Mouse (Mus musculus) ovary, postnatal 36 days (tissue): ENCODE results near the gene Otx1.

Experiments used
- DNase-seq: peaks from one replicate; pipeline ENCODE4 v3.0.0; 2022; ENCODE audit warnings: low spot score, mixed read lengths

The Otx1 gene

DNA sequence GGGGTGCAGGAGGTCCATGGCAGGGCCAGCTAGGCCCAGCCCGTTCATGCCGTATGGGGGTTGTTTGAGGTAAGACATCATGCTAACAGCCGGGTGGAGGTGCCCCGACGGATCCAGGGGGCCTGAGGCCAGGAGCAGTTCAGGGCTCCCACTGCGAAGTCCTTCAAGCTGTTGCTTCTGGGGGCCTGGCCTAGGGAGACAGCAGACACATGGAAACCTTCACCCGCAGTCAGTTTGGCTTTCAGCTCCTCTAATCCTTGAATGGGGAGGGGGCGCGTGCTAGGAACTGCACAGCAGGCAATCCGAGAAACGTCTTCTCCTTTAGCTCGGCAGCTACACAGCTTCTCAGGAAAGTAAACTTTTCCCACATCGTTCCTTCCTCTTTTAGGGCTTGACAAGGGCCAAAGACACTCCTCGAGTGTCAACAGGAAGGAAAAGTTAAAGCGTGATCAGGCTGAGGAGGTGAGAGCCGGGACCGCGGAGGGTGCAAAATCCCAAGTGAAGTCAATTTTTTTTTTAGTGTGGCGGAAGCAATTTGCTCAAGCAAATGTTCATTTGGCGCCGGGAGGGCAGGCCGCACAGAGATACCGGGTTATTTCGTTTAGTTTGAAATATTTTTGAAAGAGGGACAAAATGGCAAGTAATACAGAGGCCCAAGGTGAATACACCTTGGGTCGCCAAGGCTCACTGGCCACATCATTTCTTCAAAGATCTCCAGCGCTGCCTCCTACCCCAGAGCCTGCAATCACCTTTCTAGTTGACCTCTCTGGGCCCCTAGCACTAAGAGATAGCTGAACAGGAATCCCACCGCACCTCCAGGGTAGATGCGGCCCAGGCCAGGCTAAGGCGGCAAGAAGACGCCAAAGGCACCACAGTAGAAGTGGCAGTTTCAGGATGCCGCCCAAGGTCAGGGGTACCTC, 3.0 kb downstream of the Otx1 start:
- DNase-seq = no peak

DNA sequence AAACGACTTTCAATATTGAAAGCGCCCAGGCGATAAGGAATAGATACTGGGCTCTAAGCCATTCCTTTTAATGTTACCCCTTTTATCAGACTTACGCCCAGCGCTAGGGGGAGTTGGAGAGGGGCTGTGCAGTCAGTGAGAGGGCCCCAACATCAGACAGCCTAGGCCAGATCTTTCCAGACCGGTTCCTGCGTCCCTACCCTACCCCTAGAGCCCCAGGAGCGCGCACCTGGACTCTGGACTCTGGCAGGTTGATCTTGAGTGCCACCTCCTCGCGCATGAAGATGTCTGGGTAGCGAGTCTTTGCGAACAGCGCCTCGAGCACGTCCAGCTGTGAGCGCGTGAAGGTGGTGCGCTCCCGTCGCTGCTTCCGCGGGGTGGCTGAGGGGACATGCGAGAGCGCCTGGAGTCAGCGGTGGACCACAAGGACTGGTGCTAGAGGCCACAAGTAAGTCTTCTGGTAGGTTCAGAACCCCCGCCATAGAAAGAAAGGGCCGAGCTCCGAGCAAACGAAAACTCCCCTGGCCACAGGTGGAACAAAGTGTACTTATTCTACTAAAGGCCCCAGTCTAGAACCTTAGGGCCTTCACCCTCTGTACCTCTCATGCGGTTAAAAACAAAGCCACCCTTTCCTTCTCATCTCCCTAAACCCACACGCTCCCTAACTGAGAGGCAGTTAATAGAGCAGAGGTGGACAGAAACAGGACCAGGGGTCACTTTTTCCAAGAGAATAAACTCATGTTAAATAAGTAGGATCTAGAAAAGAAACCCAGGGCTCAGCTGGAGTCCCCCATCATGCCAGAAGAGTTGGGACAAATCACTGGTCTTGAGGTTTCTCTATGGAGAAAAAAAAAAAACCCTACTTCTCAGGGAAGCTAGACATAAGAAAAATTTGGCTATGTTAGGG, 4.3 kb downstream of the Otx1 start:
- DNase-seq = peak; percentile 13

DNA sequence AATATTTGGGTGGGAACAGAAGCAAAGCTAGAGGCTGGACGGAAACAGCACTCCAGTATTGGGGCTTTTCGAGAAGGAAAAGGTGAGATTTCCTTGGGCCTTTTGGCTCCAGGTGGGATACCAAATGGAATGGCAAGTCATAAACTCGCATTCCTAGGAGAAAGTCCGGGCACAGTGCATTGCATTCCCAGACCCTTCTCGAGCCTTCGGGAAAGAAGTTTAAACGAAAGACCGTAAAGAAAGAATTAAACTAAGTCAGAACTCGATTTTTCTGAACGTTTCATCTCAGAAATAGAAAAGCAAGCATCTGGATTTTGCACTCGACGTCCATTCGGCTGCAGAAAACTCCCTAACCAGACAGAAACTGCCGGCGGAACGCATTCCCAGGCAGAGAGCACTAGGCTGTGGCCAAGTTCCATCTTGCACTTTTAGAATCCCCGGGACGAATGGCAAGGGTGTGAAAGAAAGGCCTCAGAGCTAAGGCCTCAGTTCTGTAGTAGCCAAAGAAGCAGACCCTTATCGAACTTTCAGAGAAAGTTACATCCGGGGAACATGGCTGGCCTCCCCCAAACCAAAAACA, 5.0 kb downstream of the Otx1 start:
- DNase-seq = no peak

DNA sequence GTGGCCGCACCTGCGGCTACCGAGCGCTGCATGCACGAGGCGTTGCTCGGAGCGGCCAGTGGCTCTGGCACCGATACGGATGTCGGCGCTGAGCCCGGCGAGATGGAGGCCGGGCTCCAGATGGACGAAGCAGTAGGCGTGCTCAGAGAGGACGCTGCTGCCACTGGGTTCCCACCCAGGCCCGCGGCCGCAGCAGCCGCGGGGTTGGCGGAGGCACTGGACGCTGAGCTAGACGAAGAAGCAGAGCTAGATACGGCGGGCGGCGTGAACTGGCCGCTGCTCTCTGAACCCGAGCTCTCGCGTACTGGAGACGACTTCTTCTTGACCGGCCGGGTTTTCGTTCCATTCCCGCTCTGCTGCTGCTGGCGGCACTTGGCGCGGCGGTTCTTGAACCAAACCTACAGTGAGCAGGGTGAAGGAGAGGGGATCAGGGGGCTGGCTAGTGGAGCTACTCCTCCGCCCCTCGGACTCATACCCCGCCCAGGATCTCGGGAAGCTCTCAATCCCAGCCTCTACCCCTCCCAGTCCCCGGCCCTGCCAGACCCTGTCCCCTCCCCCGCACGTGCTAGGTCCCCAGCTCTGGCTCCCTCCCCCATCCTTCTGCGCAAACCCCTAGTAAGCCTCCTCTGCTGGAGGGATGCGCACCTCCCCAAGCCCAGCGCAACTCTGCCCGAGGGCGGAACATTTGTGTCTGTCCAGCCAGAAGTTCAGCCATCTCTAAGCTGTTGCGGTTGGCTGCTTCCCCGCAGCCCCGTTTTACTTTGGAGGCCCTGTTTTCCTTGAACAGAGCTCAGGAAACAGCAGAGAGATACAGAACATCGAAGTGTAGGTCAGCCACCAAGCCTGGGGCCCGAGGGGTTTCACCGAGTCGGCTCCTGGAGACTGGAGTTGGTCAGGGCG, 5.8 kb downstream of the Otx1 start:
- DNase-seq = peak; percentile 23

DNA sequence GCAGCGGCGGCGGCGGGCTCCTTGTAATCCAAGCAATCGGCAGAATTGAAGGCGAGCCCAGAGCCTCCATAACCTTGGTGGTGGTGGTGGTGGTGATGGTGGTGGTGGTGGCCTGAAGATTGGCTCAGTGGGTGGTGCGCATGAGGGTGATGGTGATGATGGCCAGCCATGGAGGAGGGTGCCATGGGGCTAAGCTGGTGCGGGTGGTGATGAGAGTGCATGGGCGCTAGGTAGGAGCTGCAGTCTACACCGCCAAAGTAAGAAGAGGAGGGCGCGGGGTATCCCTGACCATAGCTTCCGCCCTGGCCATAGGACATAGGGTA, 6.4 kb downstream of the Otx1 start:
- DNase-seq = no peak

DNA sequence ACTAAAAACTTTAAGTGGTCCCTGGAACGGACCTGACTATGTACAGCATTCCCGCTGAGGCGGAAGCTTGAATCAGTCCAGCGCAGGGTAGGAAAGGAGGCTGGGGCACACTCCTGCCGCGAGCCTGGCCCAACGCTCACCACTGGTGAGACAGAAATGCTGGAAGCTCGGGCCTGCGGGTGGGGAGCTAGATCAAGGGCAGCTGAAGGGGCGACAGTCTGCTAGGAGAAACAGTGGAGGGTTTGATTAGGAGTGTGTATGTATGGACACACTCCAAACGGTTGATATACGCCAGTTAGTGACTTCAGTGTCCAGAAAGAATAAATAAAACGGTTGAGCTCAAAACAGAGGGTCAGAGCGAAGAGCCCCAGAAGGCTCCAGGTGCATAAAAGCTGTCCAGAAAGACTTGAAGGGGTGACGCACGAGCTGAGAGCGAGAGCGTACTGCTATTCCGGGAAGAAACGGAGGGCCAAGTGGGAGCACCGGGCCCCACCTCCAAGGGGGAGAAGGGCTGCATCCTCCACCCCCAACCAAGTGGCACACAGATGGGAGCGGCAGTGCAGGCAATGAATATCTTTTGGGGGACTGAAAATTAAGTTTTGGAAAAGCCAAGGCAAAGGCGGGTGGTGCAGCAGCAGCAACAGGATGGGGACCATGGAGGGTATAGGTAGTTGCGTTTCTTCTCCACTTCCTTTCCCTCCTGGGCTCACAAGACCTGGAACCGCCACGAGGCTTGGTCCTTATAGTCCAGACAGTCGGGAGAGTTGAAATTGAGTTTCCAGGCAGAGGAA, 7.0 kb downstream of the Otx1 start:
- no peak for DNase-seq

DNA sequence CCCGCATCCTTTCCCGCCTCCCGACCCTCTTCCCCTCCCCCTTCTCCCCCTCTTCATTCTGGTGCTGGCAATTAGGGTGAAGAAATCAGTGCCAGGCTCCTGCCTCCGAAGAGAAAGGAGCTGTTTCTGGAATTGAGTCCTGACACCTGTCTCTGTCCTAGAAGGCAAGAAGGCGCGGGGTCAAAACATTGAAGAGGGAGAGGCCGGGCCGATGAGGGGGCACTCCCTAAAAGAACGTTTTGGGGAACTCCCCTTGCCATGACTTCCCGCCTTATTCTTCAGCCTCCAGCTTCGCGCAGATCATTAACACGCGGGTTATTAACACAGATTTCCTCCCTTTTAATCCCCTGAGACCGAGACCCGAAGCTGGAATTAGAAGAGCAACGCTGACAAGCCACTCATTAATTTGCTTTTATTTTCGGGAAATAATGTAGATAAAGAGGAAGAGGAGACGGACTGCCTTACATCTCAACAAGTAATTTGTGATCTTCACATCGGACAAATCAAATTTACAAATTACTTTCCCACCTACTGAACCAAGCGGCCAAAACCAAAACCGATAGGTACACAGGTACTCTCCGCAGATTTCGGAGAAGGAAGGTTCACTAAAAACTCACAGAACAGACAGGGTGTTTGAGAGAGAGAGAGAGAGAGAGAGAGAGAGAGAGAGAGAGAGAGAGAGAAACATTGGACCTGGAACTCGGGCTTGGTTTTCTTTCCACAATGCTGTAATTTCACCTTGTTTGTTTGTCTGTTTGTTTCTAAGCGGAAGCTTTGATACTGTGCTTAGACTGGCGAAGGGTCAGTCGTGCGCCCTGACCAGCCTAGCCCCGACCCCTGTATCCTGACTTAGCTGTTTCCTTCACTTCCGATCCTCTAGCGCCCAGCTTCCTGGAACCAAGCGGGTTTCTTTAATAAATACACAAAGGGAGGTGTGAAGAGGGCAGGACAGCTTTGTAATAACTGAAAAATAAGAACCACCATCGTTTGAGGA, 8.0 kb downstream of the Otx1 start:
- peak; percentile 13 for DNase-seq

DNA sequence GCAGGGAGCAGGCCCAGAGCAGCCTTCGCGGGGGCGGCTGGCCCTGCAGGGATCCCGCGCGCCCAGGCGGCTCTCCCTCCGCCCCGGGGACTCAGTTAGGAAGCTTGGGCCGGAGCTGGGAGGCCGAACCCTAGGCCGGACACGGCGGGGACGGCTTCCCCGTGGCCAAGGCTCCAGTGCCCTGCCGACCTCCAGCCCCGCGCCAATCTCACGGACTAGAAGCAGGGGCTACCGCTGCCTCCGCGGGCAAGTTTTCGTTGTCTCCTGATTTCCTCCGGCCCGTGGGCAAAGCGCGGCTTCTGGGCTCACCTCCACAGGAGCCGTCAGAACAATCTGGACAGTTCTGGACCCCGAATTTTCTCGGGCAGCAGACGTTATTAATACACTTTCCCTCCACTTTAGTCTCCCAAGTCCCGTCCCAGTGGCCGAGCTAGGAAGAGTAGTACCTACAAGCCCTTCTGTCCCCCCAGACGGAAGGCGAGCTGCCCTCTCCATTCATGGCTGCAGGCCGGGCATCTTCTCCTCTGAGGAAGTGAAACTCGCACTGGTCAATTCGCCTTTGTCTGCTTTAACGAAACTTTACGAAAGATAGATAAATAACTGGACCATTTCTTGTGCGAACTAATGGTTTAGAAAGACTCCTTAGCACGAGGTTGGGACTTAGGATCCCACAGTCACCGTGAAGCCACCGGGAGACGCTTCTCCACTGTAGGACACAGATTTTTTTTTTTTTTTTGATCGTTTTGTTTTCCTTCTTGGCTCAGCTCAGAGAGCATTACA, 8.9 kb downstream of the Otx1 start:
- peak; percentile 51 for DNase-seq

DNA sequence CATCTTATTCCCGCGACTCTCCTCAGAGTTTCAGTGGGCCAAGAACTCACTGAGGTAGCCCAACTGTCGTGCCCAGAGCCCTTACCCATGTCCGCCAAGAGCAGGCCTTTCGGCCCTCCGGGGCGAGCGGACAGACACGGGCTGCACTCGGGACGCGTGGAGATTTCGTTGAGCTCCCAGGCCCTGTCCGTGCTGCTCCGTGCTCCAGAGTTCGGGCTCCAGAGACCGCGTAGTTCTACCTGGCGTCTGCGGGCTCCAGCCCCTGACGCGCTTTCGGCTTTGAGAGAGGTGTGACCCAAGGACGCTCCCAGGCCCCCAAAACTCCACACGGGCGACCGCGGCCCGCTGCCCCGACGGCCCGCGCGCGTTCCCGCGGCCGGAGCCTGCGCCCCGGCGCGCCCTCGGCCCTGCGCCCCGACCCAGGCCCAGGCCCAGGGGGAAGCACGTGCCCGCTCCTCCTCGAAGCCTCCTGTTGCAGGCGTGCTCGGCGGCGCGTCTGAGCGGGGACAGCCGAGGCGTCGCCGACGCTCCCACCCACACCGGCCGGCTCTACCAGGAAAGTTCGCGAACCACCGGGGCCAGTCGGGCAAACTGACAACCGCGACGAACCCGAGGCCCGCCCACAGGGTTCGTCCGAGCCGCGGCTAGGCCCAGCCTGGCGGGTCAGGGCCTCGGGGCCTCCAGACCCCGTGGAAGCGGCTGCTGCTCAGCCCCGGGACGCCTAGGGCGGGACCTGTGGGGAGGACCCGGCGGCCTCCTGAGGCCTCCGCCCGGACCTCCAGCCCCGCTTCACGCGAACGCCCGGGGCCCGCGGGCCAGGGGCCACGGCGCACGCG, 9.7 kb downstream of the Otx1 start:
- peak; percentile 17 for DNase-seq

DNA sequence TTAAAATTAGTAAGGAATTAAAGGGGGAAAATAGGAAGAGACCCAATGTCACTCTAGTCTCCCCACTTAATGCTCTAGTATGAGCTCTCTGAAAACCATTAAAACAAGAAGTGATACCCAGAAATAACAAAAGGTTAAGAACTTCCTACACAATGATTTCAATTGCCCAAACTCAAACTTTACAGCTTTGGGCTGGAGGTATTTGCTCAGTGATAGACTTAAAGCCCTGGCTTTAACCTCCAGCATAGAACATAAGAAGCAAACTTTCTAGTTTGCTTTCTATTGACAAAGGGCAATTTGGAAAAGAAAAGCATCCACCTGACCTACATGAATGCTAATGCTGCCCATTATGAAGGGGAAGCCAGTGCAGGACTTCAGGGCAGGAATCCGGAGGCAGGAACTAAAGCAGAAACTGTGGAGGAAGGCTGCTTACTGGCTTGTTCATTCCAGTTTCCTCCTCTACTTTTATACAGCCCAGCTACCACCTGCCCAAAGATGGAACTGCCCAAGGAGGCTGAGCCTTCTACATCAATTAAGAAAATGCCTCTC, 14.2 kb downstream of the Otx1 start:
- no peak for DNase-seq

DNA sequence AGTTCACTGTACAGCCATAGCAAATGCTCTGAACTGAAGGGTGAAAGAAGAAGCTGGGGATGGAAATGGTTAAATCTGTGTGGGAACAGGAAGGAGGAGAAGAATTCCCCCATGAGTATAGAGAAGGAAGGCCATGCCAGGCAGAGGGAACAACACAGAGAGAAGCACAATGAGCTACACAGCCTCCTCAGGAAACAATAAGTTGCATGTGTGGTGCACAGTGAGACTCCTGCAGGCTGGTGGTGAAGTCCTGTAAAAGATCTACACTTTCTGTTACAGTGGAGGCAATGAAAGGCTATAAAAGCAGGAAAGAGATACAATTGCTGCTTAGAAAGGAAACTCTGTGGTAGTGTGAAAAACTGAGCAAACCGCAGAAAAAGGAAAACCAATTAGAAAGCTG, 17.6 kb downstream of the Otx1 start:
- DNase-seq = no peak

DNA sequence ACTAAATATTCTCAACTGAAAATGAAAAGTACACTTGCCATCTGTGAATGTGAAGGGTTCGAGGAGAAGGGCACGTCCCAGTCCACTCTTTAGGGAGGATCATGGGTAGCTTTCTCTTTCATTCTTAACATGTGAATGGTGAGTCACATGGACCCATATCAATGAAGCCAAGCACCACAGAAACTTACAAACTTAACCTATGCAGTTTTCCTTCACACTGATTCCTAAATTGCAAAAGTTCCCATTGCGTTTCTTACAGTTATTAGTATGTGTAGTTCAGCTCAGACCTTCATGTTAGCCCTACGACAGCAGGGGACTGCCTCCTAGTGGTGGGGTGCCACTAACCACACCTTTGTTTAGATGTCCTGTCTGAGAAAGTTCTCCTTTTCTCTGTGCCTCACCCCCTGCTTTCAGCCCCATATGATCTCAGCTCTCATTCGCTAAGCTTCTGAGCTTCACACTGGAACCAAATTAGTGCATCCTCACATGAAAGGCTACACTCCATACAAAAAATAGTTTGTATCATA, 28.6 kb downstream of the Otx1 start:
- no peak for DNase-seq

DNA sequence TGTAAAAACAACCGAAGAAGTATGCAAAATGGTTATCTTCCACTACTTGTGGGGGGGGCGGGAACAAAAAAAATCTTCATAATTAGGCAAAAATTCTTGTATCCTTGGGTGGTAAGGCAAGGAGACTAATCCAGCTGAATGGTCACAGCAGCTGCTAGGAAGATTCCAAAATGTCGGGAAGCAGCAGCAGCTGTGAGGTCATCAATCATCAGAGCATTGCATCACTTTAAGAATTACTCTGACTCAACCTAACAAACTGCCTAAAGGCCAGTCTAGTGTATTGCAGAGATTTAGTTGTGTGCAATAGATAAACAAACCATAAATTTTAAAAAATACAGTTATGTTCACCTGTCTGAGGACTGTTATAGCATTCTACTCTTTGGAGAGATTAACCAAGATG, 29.1 kb downstream of the Otx1 start:
- no peak for DNase-seq

DNA sequence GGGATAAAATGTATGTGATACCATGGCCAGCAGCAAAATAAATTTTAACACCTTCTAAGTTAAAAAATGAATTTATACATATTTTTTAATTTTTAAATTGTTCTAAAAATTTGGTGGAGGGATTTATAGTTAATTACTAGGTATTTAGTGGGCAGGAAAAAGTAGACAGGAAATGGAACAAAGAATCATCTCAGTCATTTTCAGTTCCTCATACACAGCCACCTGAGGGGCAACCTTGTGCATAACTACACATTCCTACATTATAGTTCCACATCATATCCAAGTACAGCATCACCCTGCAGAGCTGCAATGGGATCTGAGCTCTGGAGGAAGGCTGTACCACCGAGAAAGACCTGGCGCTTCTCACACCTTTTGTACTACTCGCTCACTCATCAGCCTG, 33.8 kb downstream of the Otx1 start:
- DNase-seq = no peak

DNA sequence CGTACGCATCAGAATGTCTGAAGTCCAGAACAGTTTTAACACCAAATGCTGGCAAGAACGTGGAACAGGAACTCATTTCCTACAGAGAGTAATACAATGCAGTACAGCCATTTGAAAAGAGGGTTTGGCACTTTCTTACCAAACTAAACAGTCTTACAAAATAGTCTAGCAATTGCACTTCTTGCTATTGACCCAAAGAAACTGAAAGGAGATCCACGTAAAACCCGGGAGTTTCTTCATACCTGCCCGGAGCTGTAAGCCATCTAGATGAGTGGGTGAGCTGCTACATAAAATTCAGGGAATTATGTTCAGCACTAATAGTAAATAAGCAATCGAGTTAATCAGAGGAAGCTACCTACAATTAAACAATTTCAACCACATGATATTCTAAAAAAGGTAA, 47.5 kb downstream of the Otx1 start:
- no peak for DNase-seq

DNA sequence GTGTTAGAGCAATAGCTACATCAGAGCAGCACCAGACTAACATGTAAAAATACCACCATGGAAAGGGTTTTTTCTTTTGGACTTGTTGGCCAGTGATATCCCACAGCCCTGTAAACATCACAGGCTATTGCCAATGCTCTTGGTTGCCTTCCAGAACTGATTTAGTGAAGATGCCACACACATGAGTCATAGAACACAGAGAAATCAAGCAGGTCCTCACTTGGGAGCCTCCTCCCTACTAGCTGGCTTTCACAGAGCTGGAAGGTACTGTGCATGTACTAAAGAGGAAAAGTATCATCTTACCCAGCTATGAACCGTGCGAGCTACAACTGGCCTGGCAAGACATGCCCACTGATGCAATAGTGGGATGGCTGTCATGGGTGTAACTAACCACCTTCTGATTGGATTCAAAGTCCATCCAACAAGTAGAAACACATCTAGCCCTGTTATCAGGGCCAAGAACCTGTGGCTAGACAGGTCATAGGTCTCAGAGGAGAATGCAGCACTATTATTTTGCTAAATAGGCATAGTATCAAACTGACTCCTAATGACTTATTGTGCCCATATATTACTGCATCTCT, 51.0 kb downstream of the Otx1 start:
- DNase-seq = no peak

DNA sequence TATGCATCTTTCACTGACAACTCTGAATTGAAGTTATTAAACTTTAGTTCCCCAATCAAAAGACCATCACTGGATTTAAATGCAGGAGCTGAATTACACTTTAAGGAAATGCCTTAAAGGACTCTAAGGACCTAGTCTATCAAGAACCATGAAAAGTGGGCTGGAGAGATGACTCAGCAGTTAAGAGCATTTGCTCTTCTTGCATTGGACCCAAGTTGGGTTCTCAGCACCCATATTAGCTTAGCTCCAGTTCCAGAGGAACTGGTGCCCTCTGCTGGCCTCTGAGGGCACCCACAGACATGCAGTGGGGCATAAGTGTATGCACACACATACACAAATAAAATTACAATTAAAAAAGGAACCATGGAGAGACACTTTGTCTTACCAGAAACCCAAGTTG, 52.6 kb downstream of the Otx1 start:
- no peak for DNase-seq
